7 mouse cellular contexts compared by ENCODE assay signal in the genomic region with DNA sequence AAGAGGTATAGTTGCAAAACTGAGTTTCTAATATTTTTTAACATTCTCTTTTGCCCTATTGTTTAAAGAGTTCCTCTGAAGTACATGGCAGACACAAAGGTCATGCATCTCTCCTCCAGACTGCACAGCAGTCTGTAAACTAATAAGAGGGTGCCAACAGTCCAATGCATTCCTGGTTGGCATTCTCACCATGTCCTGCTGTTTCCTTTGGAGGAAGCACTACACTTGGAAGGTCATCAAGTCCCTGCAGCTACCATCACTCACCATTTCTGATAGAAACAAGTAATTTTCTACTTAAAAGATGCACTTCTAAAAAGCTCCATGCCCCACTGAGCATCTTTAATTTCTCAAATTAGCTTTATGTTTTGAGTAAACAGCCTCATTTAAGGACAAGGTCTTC.
"Had no signal": no experiment of that assay in that cellular context is flagged by ENCODE, and none has a peak within 500 bp of the region (broad histone marks: within the 10 kb centered on the region; RNA-seq: fewer than 3 reads in every experiment).

No protein-coding gene starts in this region.

- DNase-seq: lung, adult 18-20 months; lung, postnatal 10 days; lung, postnatal 4 days; midbrain, embryonic 14.5 days; thymus, adult 2 months; thymus, postnatal 25 days; thymus, postnatal 4 days had no signal
